Mouse (Mus musculus) thymus, postnatal 0 days (tissue): Measurements from ENCODE around the gene Mfsd4a. TPM values are rescaled to one million over a fixed set of nuclear protein-coding genes. Genes with fewer than 3 reads are reported as not detected.
A peak's percentile ranks its signal among the peaks of the same experiment; 100 is the strongest.

Experiments
- DNase-seq: peaks from one replicate; pipeline ENCODE4 v3.0.0-alpha.2; 2015; ENCODE audit warnings: low spot score
- polyA plus RNA-seq: library from polyadenylated mRNA; unstranded; fragments of >200 nt; fragmentation: Nextera tagmentation; extraction: Ambion mirVana; gene quantifications from 2 replicates; pipeline ENCODE4 v1.2.1, GENCODE M21; 2015

Mfsd4a gene
- 15.0 and 17.1 TPM in 2 replicates for polyA plus RNA-seq

- DNase-seq, result peak; percentile 58
These were observed at the start of gene Mfsd4a for GRCm38 (mm10) chr1:132067261-132068255. Gene Mfsd4a, minus strand, starts transcription at chr1:132068062.

- peak; percentile 82 for DNase-seq
These were observed 48.7 kb upstream of the Mfsd4a start for GRCm38 (mm10) chr1:132116606-132117005.

DNA sequence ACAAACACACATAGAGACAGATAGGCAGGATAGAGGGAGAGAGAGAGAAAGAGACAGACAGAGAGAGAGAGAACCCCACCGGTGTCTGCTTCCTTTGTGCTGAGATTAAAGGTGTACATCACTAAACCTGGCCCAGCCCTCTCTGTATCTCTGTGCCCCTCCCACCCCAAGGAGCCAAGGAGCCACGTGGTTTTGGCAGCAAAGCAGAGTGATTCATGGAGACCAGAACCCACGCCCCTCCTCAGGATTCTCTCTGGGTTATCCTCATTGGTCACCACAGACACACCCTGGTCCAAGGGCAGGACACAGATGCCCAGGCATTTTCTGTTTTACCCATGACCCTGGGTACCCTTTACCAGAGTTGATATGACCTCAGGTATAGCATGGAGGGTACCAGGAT lies 45.2 kb upstream of the Mfsd4a start:
- no peak for DNase-seq

GRCm38 (mm10) chr1:132112426-132112825 lies 44.6 kb upstream of the Mfsd4a start:
- peak; percentile 1 for DNase-seq

DNA sequence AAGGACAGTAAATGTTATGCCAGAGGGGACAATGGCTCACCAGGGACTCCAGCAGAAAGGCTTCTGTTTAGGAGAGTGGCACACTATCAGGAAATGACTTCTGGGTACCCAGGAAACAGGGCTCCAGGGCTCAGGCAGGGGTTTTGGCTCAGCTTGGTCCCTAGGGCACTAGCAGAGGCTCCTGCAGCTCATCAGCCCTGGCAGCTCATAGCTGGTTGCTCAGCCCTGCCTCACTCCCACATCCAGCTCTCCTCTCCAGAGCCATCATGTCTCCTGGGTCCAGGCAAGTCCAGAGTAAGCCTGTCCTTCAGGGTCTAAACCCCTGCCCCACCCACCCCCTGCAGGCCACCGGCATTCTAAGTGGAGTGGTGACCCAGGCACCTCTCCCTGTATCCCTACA lies 43.5 kb upstream of the Mfsd4a start:
- no peak for DNase-seq

DNA sequence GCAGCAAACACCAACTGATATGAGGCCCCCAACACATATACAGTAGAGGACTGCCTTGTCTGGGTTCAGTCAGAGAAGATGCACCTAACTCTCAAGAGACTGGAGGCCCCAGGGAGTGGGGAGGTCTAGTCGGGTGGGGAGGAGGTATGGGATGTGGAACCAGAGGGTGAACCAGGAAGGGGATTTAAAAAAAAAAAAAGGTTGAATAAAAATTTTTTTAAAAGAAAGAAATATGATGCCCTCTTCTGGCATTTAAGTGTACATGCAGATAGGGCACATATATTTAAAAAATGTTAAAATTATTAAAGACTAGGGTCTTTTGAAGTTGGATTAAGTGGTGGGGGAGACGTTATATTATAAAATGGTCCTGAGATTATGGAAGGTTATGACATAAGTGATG lies 41.5 kb upstream of the Mfsd4a start:
- DNase-seq, result peak; percentile 17

GRCm38 (mm10) chr1:132104353-132104752 lies 36.5 kb upstream of the Mfsd4a start:
- no peak for DNase-seq

DNA sequence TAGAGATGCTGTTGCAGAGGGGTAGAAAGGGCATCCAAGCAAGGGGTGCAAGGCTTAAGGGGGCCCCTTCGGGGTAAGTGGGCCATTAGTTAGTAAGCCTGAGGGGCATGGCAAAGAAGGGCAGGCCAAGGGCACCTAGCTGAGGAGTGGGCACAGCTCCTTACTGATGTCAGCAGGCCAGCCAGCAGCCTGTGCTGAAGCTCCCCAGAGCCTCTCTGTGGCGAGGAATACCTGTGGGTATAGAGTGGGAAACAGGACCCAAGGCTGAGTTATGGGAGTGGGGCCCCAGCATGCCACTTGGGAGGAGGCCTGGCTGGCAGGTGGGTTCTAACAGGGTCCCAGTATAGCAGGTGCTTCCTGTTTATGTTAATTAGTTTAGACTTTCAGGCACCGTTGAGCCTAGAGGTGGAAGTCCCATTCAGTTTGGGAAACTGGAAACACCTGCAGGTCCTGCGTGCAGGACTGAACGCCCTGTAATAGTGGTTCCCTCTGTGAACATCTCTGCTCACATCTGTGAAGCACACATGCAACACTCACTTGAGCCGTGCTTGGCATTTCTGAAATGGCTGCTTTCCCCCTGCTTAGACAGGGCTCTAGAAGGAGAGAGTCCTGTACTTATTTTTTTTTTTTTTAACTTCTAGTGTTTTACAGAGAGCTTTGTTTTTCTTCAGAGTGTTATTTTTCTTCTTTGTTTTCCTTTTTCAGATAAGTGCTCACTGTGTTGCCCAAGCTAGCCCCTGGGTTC lies 34.3 kb upstream of the Mfsd4a start:
- DNase-seq, result peak; percentile 83

DNA sequence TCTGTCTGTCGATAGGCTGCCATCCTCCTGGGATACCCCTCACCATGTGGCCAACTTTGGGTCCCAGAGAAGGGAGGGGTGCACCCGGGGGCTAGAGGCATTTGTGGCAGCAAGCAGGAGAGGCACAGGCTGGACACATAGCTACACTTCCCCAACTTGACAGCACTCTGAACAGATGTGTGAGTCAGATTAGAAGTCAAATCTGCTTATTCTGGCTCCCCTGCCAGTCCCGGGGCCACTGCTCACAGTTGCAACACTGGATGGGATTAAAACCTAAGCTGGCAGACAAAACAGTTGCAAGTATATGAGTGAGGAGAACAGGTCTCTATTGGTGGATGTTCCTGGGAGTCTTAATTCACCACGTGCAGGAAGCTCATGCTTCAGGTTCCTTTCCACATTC lies 31.9 kb upstream of the Mfsd4a start:
- no peak for DNase-seq

DNA sequence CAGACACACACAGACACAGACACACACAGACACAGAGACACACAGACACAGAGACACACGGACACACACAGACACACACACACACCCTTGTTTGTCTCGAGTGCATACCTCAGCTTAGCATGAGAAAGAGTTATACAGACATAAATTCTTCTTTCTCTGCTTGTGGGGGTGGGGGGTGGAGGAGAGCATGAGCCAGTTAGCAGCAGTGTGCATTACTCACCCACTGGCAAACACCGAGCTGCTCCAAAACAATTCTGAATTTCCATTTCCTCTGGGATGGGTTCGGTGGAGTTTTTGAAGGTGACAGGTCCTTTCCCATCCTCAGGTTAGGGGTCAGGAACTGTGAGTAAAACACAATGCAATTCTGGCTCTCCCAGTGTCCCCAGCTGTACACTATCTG lies 31.2 kb upstream of the Mfsd4a start:
- DNase-seq, result no peak

DNA sequence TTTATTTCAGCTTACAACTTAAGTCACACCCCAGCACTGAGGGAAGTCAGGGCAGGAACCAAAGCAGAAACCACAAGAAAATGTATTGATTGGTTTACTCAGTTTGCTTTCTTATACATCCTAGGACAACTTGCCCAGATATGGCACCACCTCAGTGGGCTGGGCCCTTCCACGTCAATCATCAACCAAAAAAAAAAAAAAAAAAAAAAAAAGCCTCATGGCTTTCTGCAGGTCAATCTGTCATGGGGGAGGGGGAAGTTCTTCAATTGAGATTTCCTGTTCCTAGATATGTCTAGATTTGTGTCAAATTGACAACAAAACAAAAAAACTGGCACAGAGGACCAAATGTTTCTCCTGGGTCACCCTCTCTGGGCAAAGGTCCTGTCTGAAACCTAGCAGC lies 30.2 kb upstream of the Mfsd4a start:
- DNase-seq, result no peak

DNA sequence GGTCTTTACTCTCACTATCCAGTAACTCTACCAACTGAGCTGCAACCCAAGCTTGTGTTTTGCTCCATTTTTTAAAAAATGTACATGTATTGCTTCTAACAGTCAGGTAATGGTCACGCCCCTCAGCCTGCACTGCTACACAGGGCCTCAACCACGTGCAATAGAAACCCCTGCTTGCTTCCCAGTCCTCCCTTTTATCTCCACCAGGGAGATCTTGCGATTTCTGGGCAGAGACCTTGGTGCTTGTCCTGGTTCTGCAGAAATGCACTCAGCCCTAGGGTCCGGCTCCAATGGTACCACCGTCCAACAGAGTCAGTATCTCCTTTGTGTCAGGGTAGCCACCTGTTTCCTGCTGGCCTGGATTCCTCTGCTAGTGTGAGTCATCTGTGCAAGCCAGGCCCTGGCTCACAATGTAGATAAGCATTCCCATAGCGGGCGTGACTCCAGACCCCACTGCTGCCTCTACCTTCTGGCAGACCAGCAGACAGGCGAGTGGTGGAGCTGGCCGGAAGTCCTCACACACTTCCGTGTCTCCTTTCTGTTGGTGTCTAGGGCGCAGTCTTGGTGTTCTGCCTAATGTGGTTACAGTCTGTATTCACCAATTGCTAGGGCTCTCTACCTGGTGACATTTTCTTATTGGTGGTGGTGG lies 27.6 kb upstream of the Mfsd4a start:
- peak; percentile 26 for DNase-seq

- DNase-seq, result no peak
These were observed 25.4 kb upstream of the Mfsd4a start for GRCm38 (mm10) chr1:132093269-132093668.

- no peak for DNase-seq
These were observed 22.4 kb upstream of the Mfsd4a start for GRCm38 (mm10) chr1:132090266-132090665.

DNA sequence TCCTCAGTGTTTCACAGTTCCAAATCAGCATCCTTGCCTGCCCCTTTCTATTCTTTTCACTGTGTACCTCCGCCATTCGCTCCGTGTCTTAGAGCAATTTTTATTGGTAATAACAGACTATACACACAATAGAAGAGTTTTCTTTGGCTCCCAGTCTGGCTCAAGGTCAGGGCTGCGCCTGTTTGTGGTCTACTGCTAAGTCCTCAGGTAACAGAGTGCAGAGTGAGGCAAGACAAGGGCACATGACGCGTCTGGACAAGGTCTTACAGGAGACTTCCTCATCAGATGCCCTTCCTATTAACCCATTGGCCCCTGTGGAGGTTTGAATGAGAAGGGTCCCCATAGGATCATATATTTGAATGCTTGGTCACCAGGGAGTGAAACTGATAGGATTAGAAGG lies 21.9 kb upstream of the Mfsd4a start:
- DNase-seq, result no peak

- no peak for DNase-seq
These were observed 20.4 kb upstream of the Mfsd4a start for GRCm38 (mm10) chr1:132088181-132088671.

DNA sequence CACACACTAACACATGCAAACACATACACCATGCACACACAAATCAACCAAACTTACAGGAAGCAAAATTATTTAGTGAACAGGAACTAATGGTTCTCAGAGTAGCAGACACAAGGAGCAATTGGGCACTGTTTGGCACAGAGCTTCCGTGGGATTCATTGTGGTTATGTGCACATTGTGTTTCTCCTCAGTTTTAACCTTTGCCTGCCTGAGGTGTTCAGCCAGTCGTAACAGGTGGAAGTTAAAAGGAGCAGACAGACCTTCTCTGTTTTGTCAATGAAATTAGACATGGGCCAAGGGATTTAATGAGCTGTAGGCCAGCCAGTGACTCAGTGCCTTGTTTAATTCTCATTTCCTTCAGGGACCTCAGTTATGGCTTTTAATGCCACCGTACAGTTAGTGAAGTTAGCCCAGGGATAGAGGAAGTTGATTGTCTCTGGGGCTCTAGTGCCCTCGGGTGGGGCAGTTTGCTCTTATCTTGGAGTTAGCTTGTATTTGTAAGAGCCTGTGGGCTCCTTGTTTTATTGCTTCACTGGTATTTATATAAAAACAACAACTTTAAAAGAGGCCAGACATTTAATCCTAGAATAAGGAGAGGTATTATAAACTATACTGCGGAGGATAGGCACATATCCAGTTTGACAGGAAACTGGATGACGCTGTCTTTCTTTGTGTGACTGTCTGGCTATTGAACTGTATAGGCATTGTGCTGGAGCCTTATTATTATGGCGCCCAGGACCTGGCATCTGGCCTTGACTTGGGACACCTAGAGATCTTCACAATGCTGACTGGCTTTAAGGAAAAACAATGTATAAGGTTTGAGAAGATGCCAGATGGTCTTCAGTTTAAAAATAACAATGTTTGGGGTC lies 17.6 kb upstream of the Mfsd4a start:
- DNase-seq, result no peak

GRCm38 (mm10) chr1:132078413-132078812 lies 10.6 kb upstream of the Mfsd4a start:
- no peak for DNase-seq

DNA sequence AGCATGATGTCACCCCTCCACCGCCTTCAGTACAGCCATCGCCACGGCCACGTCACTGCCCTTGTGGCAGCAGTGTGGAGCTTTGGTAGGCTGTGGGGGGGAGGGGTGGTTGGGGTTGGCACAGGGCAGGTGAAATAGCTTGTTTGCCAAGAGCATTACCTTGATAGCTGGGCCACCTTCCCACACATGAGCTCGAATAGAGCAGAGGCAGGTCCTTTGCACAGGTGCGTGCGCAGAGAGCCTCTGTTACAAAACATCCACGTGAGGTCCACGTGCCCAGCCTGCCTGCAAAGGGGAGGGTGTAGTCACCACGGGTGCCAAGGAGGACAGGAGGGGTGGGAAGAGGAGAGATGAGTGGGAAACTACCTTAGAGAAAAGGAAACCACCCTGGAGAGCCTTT lies 7.7 kb upstream of the Mfsd4a start:
- DNase-seq, result no peak

- no peak for DNase-seq
These were observed 2.8 kb upstream of the Mfsd4a start for GRCm38 (mm10) chr1:132070659-132071058.

GRCm38 (mm10) chr1:132069436-132069835 lies 1.6 kb upstream of the Mfsd4a start:
- DNase-seq, result no peak
